In genomic region chr7:41599034-41599813, GRCm38 (mm10) we compare ENCODE assay signal across 8 mouse cellular contexts. TPM values are rescaled to one million over a fixed set of nuclear protein-coding genes. Genes with fewer than 3 reads are reported as not detected.
DNase-seq lines count a peak whose midpoint lies in the region; ATAC-seq and TF ChIP-seq lines count a peak whose summit lies in the region.

Gene 2610021A01Rik (plus strand): TSS chr7:41599230.

- peak; percentile 90 for DNase-seq in 3134 (ENCODE audit: extremely low read depth, insufficient read length, low spot score)
- DNase-seq in adrenal gland, postnatal 36 days = peak; percentile 94
- peak; percentile 92 to 94 for DNase-seq in heart, adult 18-20 months
- DNase-seq in kidney, adult 2 months = peak; percentile 97
- DNase-seq in spleen, adult 2 months (ENCODE audit: low read depth in 1 of 2, low spot score in 2 of 2) = peak; percentile 79 to 83

- H3K4me3 ChIP-seq in embryonic facial prominence, embryonic 13.5 days = peak within 1 kb of the TSS; percentile 65
- peak within 1 kb of the TSS; percentile 68 for H3K4me3 ChIP-seq in kidney, adult 2 months (ENCODE audit: insufficient read depth, low read depth, low read length)
- peak within 1 kb of the TSS; percentile 62 for H3K4me3 ChIP-seq in limb, embryonic 12.5 days (replicated peaks)
- peak within 1 kb of the TSS; percentile 75 for H3K4me3 ChIP-seq in midbrain, embryonic 15.5 days
- peak within 1 kb of the TSS; percentile 69 for H3K4me3 ChIP-seq in spleen, adult 2 months (ENCODE audit: extremely low read depth, insufficient read depth, insufficient read length)

- TF ChIP-seq CTCF in kidney, adult 2 months (conservative IDR thresholded peaks at IDR 0.05; ENCODE audit: insufficient read depth, insufficient read length, low read depth, low read length) = no peak
- no peak for TF ChIP-seq CTCF in spleen, adult 2 months (IDR thresholded peaks at IDR 0.05; ENCODE audit: extremely low read depth, insufficient read depth, insufficient read length, insufficient replicate concordance)

- WGBS in embryonic facial prominence, embryonic 13.5 days = under 1% methylated on average over 41 of the region's 41 CpGs
- under 1% methylated on average over 41 of the region's 41 CpGs for WGBS in kidney, adult 2 months
- 1% methylated on average over 41 of the region's 41 CpGs for WGBS in limb, embryonic 12.5 days
- WGBS in midbrain, embryonic 15.5 days = under 1% methylated on average over 41 of the region's 41 CpGs
- 1% methylated on average over 41 of the region's 41 CpGs for WGBS in spleen, adult 2 months

- H3K9me3 ChIP-seq in embryonic facial prominence, embryonic 13.5 days = no peaks in the 10 kb centered on the region
- no peaks in the 10 kb centered on the region for H3K9me3 ChIP-seq in limb, embryonic 12.5 days
- no peaks in the 10 kb centered on the region for H3K9me3 ChIP-seq in midbrain, embryonic 15.5 days

- peak within 1 kb of the TSS; percentile 66 for H3K27ac ChIP-seq in embryonic facial prominence, embryonic 13.5 days
- no peak within 1 kb of the TSS for H3K27ac ChIP-seq in kidney, adult 2 months (ENCODE audit: insufficient read depth, low read depth, low read length)
- peak within 1 kb of the TSS; percentile 70 for H3K27ac ChIP-seq in limb, embryonic 12.5 days
- peak within 1 kb of the TSS; percentile 79 for H3K27ac ChIP-seq in midbrain, embryonic 15.5 days
- no peak within 1 kb of the TSS for H3K27ac ChIP-seq in spleen, adult 2 months (ENCODE audit: insufficient read depth, low read length)

- no peak for TF ChIP-seq POLR2A in kidney, adult 2 months (IDR thresholded peaks at IDR 0.05; ENCODE audit: low read depth, low read length)
- TF ChIP-seq POLR2A in spleen, adult 2 months (IDR thresholded peaks at IDR 0.05; ENCODE audit: low read depth, low read length) = no peak

- ATAC-seq in embryonic facial prominence, embryonic 13.5 days (ENCODE audit: insufficient number of reproducible peaks, insufficient read depth, low FRiP score, low TSS enrichment, low read depth) = peak; percentile 96
- ATAC-seq in limb, embryonic 12.5 days (ENCODE audit: insufficient number of reproducible peaks, insufficient read depth, low FRiP score, low TSS enrichment, low read depth) = peak; percentile 96
- peak; percentile 99 for ATAC-seq in midbrain, embryonic 15.5 days (replicated peaks)

- no peaks in the 10 kb centered on the region for H3K27me3 ChIP-seq in embryonic facial prominence, embryonic 13.5 days
- no peaks in the 10 kb centered on the region for H3K27me3 ChIP-seq in kidney, adult 2 months (replicated peaks; ENCODE audit: control insufficient read depth, insufficient read depth, low read length)
- no peaks in the 10 kb centered on the region for H3K27me3 ChIP-seq in limb, embryonic 12.5 days
- H3K27me3 ChIP-seq in midbrain, embryonic 15.5 days (replicated peaks) = no peaks in the 10 kb centered on the region
- no peaks in the 10 kb centered on the region for H3K27me3 ChIP-seq in spleen, adult 2 months (ENCODE audit: control insufficient read depth, insufficient read depth, low read length)

- no peaks in the 10 kb centered on the region for H3K36me3 ChIP-seq in embryonic facial prominence, embryonic 13.5 days
- H3K36me3 ChIP-seq in kidney, adult 2 months (ENCODE audit: control insufficient read depth, insufficient read depth, low read length) = no peaks in the 10 kb centered on the region
- H3K36me3 ChIP-seq in limb, embryonic 12.5 days = 0 out of 2 replicates have a peak, but pooled peaks cover 2% of the 10 kb centered on the region
- no peaks in the 10 kb centered on the region for H3K36me3 ChIP-seq in midbrain, embryonic 15.5 days (replicated peaks)
- H3K36me3 ChIP-seq in spleen, adult 2 months (ENCODE audit: control insufficient read depth, insufficient read depth, low read length) = no peaks in the 10 kb centered on the region

- peaks cover 6% of the 10 kb centered on the region; the same call in 1 of the 2 replicates for H3K4me1 ChIP-seq in embryonic facial prominence, embryonic 13.5 days
- 0 out of 2 replicates have a peak, but pooled peaks cover 5% of the 10 kb centered on the region for H3K4me1 ChIP-seq in kidney, adult 2 months (ENCODE audit: control insufficient read depth, insufficient read depth, low read length)
- 0 out of 2 replicates have a peak, but pooled peaks cover 7% of the 10 kb centered on the region for H3K4me1 ChIP-seq in limb, embryonic 12.5 days (replicated peaks)
- H3K4me1 ChIP-seq in midbrain, embryonic 15.5 days = peaks cover 22% of the 10 kb centered on the region
- no peaks in the 10 kb centered on the region; the same call in 1 of the 2 replicates for H3K4me1 ChIP-seq in spleen, adult 2 months (ENCODE audit: control insufficient read depth, insufficient read depth, insufficient read length)

- H3K9ac ChIP-seq in embryonic facial prominence, embryonic 13.5 days = peak within 1 kb of the TSS; percentile 80
- H3K9ac ChIP-seq in limb, embryonic 12.5 days (replicated peaks) = peak within 1 kb of the TSS; percentile 67
- peak within 1 kb of the TSS; percentile 73 for H3K9ac ChIP-seq in midbrain, embryonic 15.5 days

- peak within 1 kb of the TSS; percentile 76 for H3K4me2 ChIP-seq in embryonic facial prominence, embryonic 13.5 days
- H3K4me2 ChIP-seq in limb, embryonic 12.5 days = peak within 1 kb of the TSS; percentile 67
- peak within 1 kb of the TSS; percentile 63 for H3K4me2 ChIP-seq in midbrain, embryonic 15.5 days

RNA-seq across cellular contexts. Expression of gene 2610021A01Rik, which starts in this region (rescaled TPM):
- 10 to 100 TPM; 13.8 to 14.2 TPM for total RNA-seq in adrenal gland, postnatal 36 days (2021)
- 13.2 and 16.1 TPM in 2 replicates for polyA plus RNA-seq in embryonic facial prominence, embryonic 13.5 days (2015; fragmentation: Nextera tagmentation; extraction: Ambion mirVana)
- 1 to 10 TPM; 7.5 to 8.9 TPM for total RNA-seq in heart, adult 18-20 months (2021)
- polyA plus RNA-seq in kidney, adult 2 months (2012; rRNA removed) = 2.5 and 3.8 TPM in 2 replicates
- polyA plus RNA-seq in limb, embryonic 12.5 days (2016; fragmentation: Nextera tagmentation; extraction: Ambion mirVana) = 15.5 and 16.5 TPM in 2 replicates
- 14.8 and 15.1 TPM in 2 replicates for polyA plus RNA-seq in midbrain, embryonic 15.5 days (2015; fragmentation: Nextera tagmentation; extraction: Ambion mirVana)
- polyA plus RNA-seq in spleen, adult 2 months (2012; rRNA removed) = 2.6 and 3.0 TPM in 2 replicates

Comparison
In these comparisons a context has a peak if more than half of its experiments do, and no peak if none do; other contexts are left out.
1. H3K27ac ChIP-seq: peak in embryonic facial prominence, embryonic 13.5 days (single experiment), limb, embryonic 12.5 days (single experiment) and midbrain, embryonic 15.5 days (single experiment); none in kidney, adult 2 months (single experiment) and spleen, adult 2 months (single experiment).
2. Peak in every context shown above with its lines, with median percentiles within 50 percentile points of each other: DNase-seq, ATAC-seq, H3K4me2 ChIP-seq, H3K4me3 ChIP-seq and H3K9ac ChIP-seq.